Mouse (Mus musculus) embryo, embryonic 9.5 days (tissue): ENCODE data around the gene Thrb.

Experiments used
- DNase-seq: peaks from one replicate; pipeline ENCODE4 v3.0.0-alpha.2; 2017; ENCODE audit errors: extremely low spot score

Gene Thrb

GRCm38 (mm10) chr14:18027867-18028266 is 367.8 kb downstream of the Thrb start:
- DNase-seq, result no peak

DNA sequence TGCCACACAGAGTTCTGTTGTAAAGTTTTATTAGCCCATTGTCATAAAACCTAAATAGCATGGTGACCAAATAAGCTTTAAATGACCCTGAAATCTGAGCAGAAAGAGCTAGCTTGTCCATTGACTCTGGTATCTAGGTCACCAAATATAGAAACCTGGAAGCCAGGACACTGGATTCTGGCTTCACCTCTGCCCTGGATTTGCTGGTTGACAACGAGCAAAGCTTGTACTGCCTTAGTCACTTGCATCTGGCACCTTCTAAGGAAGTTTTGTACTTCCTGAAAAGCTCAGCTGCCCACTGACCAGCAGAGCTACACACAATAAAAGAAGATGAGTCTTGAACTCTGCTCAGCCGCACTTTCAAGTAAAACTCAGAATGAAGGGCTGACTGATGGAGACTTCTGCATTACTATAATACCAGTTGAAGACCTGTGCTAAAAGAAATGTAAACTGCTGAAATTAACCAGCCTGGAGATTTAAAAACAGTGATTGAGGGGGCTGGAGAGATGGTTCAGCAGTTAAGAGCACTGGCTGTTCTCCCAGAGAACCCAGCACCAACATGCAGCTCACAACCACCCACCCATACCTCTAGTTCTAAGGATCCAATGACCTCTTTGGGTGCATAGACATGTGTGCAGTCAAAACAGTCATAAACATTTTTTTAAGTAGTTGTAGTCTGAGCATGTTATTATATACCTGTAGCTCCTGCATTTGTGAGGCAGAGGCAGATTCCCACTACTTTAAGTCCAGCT is 369.3 kb downstream of the Thrb start:
- no peak for DNase-seq

DNA sequence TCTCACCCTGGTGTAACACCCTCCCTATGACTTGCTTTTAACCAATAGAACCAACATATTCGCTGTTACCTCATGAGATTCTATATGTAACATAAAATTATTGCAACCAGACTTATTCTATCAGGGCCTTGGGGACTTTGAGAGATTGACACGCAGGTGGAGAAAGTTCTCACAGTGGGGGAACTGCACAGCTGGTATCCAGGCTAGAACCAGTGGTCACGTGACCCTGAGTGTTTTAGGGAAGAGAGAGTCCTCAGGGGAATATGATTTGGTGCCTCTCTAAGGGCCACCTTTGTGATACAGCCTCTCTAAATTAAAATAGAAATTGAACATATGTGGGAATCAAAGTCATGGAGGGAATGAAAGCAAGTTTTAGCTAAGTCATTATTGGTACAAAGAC is 371.9 kb downstream of the Thrb start:
- DNase-seq, result no peak

DNA sequence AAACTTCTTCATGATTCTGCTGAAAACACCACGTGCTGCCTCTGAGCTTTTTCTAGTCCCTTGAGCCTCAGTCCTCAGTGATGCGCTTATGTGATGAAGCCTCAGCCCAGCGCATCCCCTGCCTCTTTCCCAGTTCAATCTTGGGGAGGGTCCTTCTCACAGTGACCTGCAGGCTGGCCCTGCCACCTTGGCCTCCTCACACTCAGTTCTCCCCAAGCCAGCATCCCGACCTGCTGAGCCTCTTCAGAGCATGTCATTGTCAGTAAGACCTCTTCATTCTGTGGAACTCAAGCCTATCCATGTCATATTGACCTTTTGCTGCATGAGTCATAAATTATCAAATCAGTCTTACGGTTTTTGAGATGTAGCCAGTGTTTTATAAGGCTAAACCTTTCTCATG is 376.5 kb downstream of the Thrb start:
- no peak for DNase-seq

GRCm38 (mm10) chr14:18062082-18062772 is 402.2 kb downstream of the Thrb start:
- no peak for DNase-seq
